Mouse (Mus musculus): Measurements from ENCODE around the gene Rnf26. TPM values are rescaled to one million over a fixed set of nuclear protein-coding genes. Genes with fewer than 3 reads are reported as not detected.

Rnf26 gene
- 10 to 100 TPM; 13.9 to 14.0 TPM for total RNA-seq (2023)

GRCm38 (mm10) chr9:44113105-44113789 is at the start of gene Rnf26, which contains the start of gene Gm49380:
Gene Rnf26 (minus strand): TSS chr9:44113517.
Gene Gm49380 (minus strand): TSS chr9:44113500.

GRCm38 (mm10) chr9:44134101-44134850 is 21.0 kb upstream of the Rnf26 start, which contains the start of gene Mcam:
Gene Mcam (plus strand): TSS chr9:44134469.

GRCm38 (mm10) chr9:44107110-44107509 is 6.2 kb downstream of the Rnf26 start, which contains the start of gene C1qtnf5:
Gene C1qtnf5 (plus strand): TSS chr9:44107245.

GRCm38 (mm10) chr9:44101490-44101889 is 11.8 kb downstream of the Rnf26 start, which contains the start of gene Mfrp:
Gene Mfrp (plus strand): TSS chr9:44101729.

GRCm38 (mm10) chr9:44066785-44067225 is 46.5 kb downstream of the Rnf26 start, which contains the start of gene Usp2:
Gene Usp2 (plus strand): TSS chr9:44067021.

Other genes with a start within 250 kb of the Rnf26 start
- 1 to 10 TPM; 3.4 to 8.3 TPM for gene Thy1, start 70.1 kb downstream of the Rnf26 start, total RNA-seq (2023)
- 1 to 10 TPM; 4.6 to 7.1 TPM for gene Usp2, start 46.5 kb downstream of the Rnf26 start, total RNA-seq (2023)
- gene Mfrp, start 11.8 kb downstream of the Rnf26 start, total RNA-seq (2023) = not detected
- not detected for gene C1qtnf5, start 6.3 kb downstream of the Rnf26 start, total RNA-seq (2023)
- not detected for gene Gm49380, start within 50 bp of the Rnf26 start, total RNA-seq (2023)
- gene Mcam, start 21.0 kb upstream of the Rnf26 start, total RNA-seq (2023) = under 1 TPM in 1 of 2 experiments, not detected in 1; 0.16 TPM
- 100 to 1,000 TPM; 223 to 230 TPM for gene Cbl, start 120.5 kb upstream of the Rnf26 start, total RNA-seq (2023)
- gene Ccdc153, start 127.2 kb upstream of the Rnf26 start, total RNA-seq (2023) = not detected
- gene Pdzd3, start 138.0 kb upstream of the Rnf26 start, total RNA-seq (2023) = under 1 TPM; 0.49 to 0.58 TPM
- gene Nlrx1, start 155.1 kb upstream of the Rnf26 start, total RNA-seq (2023) = 10 to 100 TPM; 39.1 to 44.7 TPM
- gene Abcg4, start 175.1 kb upstream of the Rnf26 start, total RNA-seq (2023) = not detected
- 10 to 100 TPM; 30.5 to 31.9 TPM for gene Hinfp, start 192.2 kb upstream of the Rnf26 start, total RNA-seq (2023)
- 10 to 100 TPM; 25.9 to 31.5 TPM for gene C2cd2l, start 206.8 kb upstream of the Rnf26 start, total RNA-seq (2023)
- gene Dpagt1, start 212.5 kb upstream of the Rnf26 start, total RNA-seq (2023) = 10 to 100 TPM; 19.9 to 29.9 TPM
- 10 to 100 TPM; 21.6 to 22.2 TPM for gene H2afx, start 221.2 kb upstream of the Rnf26 start, total RNA-seq (2023)
- 10 to 100 TPM; 19.4 to 20.5 TPM for gene Hmbs, start 230.7 kb upstream of the Rnf26 start, total RNA-seq (2023)
- 10 to 100 TPM; 42.6 to 42.7 TPM for gene Vps11, start 248.2 kb upstream of the Rnf26 start, total RNA-seq (2023)